ENCODE assay signal across 12 mouse cellular contexts in genomic region chr13:17185253-17185652, GRCm38 (mm10).
A peak's percentile ranks its signal among the peaks of the same experiment; 100 is the strongest.
DNase-seq lines count a peak whose midpoint lies in the region; ATAC-seq lines count a peak whose summit lies in the region.
"Had no signal": no experiment of that assay in that cellular context is flagged by ENCODE, and none has a peak within 500 bp of the region (broad histone marks: within the 10 kb centered on the region; RNA-seq: fewer than 3 reads in every experiment).

No protein-coding gene starts in this region.

- H3K4me1 ChIP-seq in heart, embryonic 13.5 days: peaks cover 11% of the 10 kb centered on the region
- H3K4me1 ChIP-seq in megakaryocyte, embryonic 14.5 days: peaks cover 11% of the 10 kb centered on the region
- H3K4me1 ChIP-seq in midbrain, embryonic 14.5 days (ENCODE audit: control insufficient read depth, insufficient read depth, low read length): no peaks in the 10 kb centered on the region

- no peak for ATAC-seq in heart, embryonic 13.5 days (ENCODE audit: extremely low read depth, insufficient number of reproducible peaks, low FRiP score, low TSS enrichment)
- peak; percentile 21 for ATAC-seq in inflammation-experienced regulatory T-cells, adult 6 months
- no peak for ATAC-seq in midbrain, embryonic 14.5 days (ENCODE audit: low FRiP score, low TSS enrichment)
- ATAC-seq: hindbrain, postnatal 0 days had no signal

- peak overlapping the region; percentile 19; the same call in 1 of the 2 replicates for H3K4me2 ChIP-seq in heart, embryonic 13.5 days
- H3K4me2 ChIP-seq in midbrain, embryonic 14.5 days (ENCODE audit: low read length): no peak overlapping the region

- WGBS in heart, embryonic 13.5 days: 43% methylated on average over 8 of the region's 8 CpGs
- WGBS in midbrain, embryonic 14.5 days: 71% methylated on average over 8 of the region's 8 CpGs

- H3K9ac ChIP-seq in heart, embryonic 13.5 days: no peak overlapping the region
- no peak overlapping the region for H3K9ac ChIP-seq in midbrain, embryonic 14.5 days (replicated peaks; ENCODE audit: low read length)

- no peak overlapping the region for H3K4me3 ChIP-seq in heart, embryonic 13.5 days
- peak overlapping the region; percentile 88 for H3K4me3 ChIP-seq in megakaryocyte, embryonic 14.5 days (replicated peaks)
- no peak overlapping the region for H3K4me3 ChIP-seq in midbrain, embryonic 14.5 days (replicated peaks; ENCODE audit: low read depth, low read length)
- H3K4me3 ChIP-seq: erythroblast, embryonic 14.5 days had no signal

- H3K27me3 ChIP-seq in heart, embryonic 13.5 days (replicated peaks): no peaks in the 10 kb centered on the region
- H3K27me3 ChIP-seq in megakaryocyte, embryonic 14.5 days (replicated peaks): no peaks in the 10 kb centered on the region
- H3K27me3 ChIP-seq in midbrain, embryonic 14.5 days (ENCODE audit: control insufficient read depth, insufficient read depth, low read length): no peaks in the 10 kb centered on the region

- DNase-seq in heart, postnatal 4 days: no peak
- peak; percentile 49 for DNase-seq in R1 (ENCODE audit: low read depth, low spot score)
- no peak for DNase-seq in layer of hippocampus, adult 11-12 months (ENCODE audit: low spot score)
- no peak for DNase-seq in midbrain, embryonic 14.5 days
- no peak for DNase-seq in frontal cortex, postnatal 36 days (ENCODE audit: low spot score in 2 of 2)
- DNase-seq: adrenal gland, postnatal 10 days; right cerebral cortex, postnatal 14 days had no signal

- no peaks in the 10 kb centered on the region for H3K36me3 ChIP-seq in heart, embryonic 13.5 days
- H3K36me3 ChIP-seq in megakaryocyte, embryonic 14.5 days (replicated peaks; ENCODE audit: low read length): no peaks in the 10 kb centered on the region
- H3K36me3 ChIP-seq in midbrain, embryonic 14.5 days (ENCODE audit: control insufficient read depth, insufficient read depth, low read length): no peaks in the 10 kb centered on the region

- H3K27ac ChIP-seq in heart, embryonic 13.5 days (replicated peaks): no peak overlapping the region
- H3K27ac ChIP-seq in midbrain, embryonic 14.5 days (replicated peaks; ENCODE audit: low read depth, low read length): no peak overlapping the region
- H3K27ac ChIP-seq: hindbrain, postnatal 0 days had no signal

- H3K9me3 ChIP-seq in heart, embryonic 13.5 days: no peaks in the 10 kb centered on the region
- H3K9me3 ChIP-seq in megakaryocyte, embryonic 14.5 days: no peaks in the 10 kb centered on the region
- no peaks in the 10 kb centered on the region for H3K9me3 ChIP-seq in midbrain, embryonic 14.5 days (ENCODE audit: control insufficient read depth, low read length)
